Mouse (Mus musculus): Measurements from ENCODE around the gene Slc12a9. TPM values are rescaled to one million over a fixed set of nuclear protein-coding genes. Genes with fewer than 3 reads are reported as not detected.

Slc12a9 gene
- total RNA-seq (2021), result 10 to 100 TPM in 1 of 2 experiments, 1 to 10 TPM in 1; 8.2 to 10.3 TPM
- long read RNA-seq, experiment 1, transcript Slc12a9-201 (14 exons, 3,330 nt), result major isoform, 5 of 10 reads
- long read RNA-seq, experiment 1, partial matches to known transcripts, result 4 of 10 reads
- long read RNA-seq, experiment 1, other reads (novel, unspliced or antisense), result 1 of 10 reads
- long read RNA-seq, experiment 2, partial matches to known transcripts, result 5 of 11 reads
- long read RNA-seq, experiment 2, other reads (novel, unspliced or antisense), result 3 of 11 reads

- peak; percentile 88 to 95 for DNase-seq (ENCODE audit: low spot score in 2 of 2)
These were observed at the start of gene Slc12a9 for GRCm38 (mm10) chr5:137333512-137334174. Slc12a9 (minus strand) TSS chr5:137333597.

DNA sequence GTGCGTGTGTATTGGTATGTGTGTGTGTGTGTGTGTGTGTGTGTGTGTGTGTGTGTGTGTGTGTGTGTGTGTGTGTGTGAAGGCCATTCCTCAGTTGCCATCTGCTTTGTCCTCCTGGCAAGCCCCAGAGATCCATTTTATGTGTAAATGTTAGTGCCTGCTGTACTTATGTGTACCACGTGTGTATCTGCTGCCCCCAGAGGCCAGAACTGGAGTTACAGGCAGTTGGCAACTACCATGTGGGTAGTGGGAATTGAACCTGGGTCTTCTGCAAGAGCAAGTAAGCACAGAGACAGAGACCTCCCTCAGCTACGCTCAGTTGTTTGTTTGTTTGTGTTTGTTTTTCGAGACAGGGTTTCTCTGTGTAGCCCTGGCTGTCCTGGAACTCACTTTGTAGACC is 47.8 kb upstream of the Slc12a9 start:
- DNase-seq (ENCODE audit: low spot score in 2 of 2), result peak in 1 of 2 experiments; percentile 47

DNA sequence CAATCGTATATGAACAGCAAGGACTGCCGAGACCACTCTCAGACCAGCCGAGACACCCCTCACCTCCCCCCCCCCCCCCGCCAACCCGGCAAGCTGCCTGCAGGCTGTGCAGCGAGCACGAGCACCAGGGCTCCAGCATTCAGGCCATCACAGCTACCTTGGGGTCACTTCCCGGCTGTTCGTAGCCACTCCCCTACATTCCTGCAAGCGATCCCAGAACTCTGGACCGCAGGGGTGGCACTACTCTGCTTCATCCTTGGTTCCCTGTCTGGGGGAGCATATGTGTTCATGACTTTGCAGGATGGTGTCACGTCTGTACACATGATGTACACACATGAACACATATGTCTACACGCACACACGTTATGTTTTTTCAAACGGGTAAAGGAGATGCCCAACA is 44.2 kb upstream of the Slc12a9 start:
- no peak for DNase-seq (ENCODE audit: low spot score in 2 of 2)

DNA sequence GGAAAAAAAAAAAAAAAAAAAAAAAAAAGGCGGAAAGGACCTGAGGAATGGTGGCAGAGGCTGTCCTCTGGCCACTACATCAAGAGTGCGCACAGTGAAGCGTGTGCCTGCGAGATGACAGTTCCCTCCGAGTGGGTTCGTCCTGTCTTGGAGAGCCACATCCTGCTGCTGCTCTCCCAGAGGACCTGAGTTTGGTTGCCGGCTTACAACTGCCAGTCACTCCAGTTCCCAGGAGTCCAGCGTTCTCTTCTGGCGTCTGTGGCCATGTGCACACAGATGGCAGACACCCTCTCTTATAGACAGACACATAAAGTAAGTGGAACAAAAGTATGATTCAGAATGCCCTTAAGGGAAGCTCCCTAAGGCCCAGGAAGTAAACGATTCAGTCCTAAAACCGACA is 43.8 kb upstream of the Slc12a9 start:
- DNase-seq (ENCODE audit: low spot score in 2 of 2), result no peak

- DNase-seq (ENCODE audit: low spot score in 2 of 2), result no peak
These were observed 43.3 kb upstream of the Slc12a9 start for GRCm38 (mm10) chr5:137376722-137377121.

DNA sequence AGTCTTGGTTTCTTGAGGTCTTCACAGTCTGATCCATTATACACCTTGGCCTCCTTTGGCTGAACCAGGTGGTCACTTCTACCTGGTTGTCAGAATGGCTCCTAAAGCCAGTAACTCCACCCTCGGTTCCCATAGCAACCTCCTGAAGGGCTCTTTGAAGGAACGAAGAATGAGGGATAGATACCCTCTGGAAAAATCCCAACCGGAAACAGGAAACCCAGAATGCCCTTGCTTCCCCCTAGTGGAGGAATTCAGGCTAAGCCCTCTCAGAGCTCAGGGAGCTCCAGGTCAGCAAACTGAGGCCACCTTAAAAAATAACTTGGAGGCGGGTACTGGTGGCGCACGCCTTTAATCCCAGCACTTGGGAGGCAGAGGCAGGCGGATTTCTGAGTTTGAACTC is 42.8 kb upstream of the Slc12a9 start:
- DNase-seq (ENCODE audit: low spot score in 2 of 2), result no peak

DNA sequence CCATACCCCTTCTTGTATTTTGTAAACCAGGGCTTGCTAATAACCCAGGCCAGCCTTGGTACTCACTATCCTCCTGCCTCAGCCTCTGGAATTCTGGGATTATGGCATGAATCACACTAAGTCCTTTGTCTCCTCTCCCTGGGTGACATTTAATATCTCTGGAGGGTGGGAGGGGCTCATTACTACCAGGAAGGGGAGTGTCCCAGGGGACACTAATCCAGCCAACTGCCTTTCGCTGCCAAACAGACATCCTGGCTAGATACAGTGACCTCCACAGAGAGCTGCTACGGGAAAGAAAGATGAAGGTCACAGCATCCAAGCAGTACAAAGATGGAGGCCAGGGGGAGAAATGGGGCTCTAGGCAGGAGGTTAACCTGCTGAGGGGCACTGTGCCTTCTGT is 42.2 kb upstream of the Slc12a9 start:
- no peak for DNase-seq (ENCODE audit: low spot score in 2 of 2)

DNA sequence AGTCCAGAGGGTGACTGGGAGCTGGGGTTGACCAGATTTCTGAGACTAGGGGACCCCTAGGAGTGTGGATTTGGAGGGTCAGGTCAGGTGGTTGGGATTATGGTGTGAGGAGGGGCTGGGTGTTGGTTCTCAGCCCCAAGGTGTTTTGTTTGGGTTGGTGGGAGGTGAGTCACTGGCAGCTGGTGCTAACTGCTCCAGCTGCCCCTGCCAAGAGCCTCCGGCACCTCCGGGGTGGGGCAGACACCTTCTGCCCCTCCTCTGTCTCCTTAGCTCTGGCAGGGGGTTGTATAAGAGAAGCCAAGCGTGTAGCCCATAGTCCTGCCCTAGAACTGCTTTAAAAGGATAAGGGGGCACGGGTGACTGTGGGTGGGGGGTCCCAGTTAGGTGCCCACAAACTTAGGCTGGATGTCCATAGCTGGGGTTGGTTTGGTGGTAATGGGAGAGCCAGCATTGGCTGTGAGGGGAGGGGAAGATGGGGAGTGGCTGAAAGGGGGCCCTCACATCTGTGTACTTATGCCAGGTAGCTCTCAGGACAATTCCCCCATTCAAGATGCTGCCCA is 41.2 kb upstream of the Slc12a9 start:
- DNase-seq (ENCODE audit: low spot score in 2 of 2), result no peak

DNA sequence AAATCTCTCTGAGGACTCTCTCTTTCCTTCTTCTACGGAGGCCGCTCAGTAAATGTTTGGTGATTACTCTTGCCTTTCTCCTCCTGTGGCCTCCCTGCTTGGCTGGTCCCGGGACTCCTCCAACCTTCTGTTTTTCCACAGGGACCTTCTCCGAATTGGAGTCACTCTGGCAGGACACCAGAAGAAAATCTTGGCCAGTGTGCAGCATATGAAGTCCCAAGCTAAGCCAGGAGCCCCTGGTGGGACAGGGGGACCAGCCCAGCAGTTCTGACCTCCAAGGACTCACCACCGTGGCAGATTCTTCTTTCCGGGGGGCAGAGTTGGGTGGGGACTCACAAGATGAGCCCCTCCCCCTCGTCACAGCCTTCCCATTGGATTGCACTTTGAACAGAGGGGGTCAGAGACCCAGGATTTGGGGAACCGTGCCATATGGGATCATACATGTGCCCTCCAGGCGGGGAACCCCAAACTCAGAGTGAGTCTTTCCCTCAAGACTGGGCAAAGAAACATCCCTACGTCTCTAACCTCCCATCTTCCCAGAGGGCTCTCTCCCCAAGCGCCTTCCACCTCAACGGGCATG is 40.1 kb upstream of the Slc12a9 start:
- no peak for DNase-seq (ENCODE audit: low spot score in 2 of 2)

DNA sequence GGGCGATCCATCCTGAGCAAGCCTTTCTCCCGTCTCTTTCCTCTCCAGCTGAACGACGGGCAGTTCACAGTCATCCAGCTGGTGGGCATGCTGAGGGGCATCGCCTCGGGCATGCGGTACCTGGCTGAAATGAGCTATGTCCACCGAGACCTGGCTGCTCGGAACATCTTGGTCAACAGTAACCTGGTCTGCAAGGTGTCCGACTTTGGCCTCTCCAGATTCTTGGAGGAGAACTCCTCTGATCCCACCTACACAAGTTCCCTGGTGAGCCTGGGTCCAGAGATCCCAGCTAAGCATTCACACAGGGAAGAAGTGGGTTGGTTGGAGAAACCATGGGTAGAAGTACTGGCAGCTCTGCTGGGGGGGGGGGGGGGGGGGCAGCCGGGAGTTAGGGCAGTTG is 36.3 kb upstream of the Slc12a9 start:
- no peak for DNase-seq (ENCODE audit: low spot score in 2 of 2)

DNA sequence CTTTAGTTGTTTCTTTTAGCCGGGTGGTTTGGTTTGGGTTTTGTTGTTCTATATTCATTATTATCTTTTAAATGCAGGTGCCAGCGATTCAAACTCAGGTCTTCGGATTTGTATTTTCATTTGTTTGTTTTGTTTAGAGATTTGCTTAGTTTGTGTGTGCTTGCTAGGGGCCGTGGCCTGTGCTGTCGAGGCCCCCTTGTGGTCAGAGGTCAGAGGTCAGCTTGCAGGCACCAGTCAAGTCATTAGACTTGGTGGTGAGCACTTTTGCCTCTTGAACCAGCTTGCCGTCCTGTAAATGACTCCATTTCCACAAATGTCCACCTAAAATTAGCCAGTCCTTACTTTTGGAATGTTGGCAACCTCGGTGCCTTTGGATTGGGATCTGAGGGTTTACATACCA is 25.0 kb upstream of the Slc12a9 start:
- no peak for DNase-seq (ENCODE audit: low spot score in 2 of 2)

- DNase-seq (ENCODE audit: low spot score in 2 of 2), result no peak
These were observed 20.7 kb upstream of the Slc12a9 start for GRCm38 (mm10) chr5:137354091-137354490.

DNA sequence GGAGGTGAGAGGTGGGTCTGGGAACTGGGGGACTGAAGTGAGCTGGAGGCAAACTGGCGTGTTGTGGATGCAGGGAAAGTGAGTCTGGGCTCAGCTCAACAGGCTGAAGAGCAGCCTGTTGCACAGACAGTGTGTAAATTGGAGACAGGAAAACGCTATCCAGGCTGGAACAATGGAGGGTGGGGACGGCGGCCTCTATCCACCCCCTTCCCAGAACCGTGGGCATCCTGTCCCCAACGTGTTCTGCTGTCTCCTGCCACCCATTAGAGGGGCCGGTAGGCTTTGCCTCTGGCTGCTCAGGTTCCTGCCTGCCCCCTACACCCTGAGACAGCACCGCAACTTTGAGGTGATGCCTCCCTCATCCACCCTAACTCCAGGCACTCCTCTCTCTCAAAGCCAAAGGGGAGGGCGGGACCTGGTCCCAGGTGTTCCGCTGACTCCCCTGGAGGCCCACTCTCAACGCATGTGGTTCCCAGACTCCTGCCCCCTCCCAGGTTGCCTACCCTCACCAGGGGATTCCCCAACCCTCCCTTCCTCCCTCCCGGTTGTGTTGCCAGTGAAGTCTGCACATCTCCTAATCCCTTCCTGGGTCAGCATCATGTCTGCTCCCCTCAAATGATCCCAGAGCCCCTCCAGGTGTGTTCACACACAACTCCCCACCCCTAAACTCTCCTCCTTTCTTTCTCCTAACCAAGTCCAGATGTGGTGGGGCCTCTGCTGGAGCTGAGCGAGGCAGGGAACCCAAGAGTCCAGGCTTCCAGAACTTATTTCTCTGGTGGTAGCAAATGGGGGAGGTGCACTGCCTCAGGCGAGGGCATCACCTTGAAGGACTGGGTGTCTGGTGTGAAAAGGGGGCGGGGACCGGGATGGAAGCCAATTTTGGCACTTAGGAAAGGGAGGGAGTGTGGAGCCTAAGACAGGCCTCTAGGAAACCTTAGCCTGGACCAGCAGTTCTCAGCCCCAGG is 18.9 kb upstream of the Slc12a9 start:
- DNase-seq (ENCODE audit: low spot score in 2 of 2), result peak in 1 of 2 experiments; percentile 24

- no peak for DNase-seq (ENCODE audit: low spot score in 2 of 2)
These were observed 18.0 kb upstream of the Slc12a9 start for GRCm38 (mm10) chr5:137351394-137351793.

DNA sequence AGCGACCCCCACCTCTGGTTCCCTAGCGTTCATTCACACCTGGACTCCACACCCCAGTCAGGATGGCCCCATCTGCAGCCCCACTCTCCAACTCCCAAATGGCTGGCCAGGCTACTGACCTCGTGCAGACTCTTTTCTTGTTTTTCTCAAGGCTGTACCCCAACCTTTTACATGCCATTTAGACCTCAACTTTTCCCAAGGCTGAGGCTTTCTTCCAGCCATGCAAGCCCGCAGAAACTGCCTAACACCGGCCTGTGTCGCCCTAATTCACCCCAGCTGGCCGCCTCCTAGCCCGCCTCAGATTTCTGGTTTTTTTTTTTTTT is 17.6 kb upstream of the Slc12a9 start:
- no peak for DNase-seq (ENCODE audit: low spot score in 2 of 2)

DNA sequence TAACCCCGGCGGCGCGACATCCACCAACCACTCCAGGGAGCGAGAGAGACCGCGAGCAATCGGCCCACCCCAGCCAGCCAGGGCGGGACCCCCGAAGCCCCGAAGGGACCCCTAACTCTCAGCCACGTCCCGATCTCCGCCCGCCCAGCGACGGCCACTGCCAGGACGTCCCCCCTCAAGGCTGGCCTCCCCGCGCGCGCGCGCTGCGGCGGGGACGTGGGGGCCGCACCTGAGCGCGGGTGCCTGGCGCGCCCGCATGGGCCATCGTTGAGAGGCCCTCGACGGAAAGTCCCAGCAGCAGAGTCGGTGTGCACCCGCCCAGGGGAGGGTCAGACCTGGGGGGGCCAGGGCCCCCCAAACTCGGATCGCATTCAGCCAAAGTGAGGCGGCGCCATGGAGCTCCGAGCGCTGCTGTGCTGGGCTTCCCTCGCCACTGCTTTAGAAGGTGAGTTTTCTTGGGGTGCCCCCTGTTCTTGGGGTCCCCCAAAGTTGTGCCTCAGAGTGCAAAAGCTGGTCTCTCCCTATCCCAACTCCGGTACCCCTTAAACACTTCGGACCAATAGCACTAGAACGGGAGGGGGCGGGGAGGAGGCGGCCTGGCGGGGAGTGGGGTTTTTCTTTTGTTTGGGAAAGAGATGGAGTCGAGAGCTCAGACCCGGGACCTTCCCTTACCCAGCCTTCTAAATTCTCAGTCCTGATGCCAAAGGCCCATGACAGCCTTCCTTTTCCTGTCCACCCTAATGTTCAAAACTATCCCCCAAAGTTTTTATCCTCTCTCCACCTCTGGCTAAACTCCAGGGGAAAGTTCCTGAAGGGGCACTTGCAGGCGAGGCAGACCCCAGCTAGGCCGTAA is 17.0 kb upstream of the Slc12a9 start:
- DNase-seq (ENCODE audit: low spot score in 2 of 2), result no peak

DNA sequence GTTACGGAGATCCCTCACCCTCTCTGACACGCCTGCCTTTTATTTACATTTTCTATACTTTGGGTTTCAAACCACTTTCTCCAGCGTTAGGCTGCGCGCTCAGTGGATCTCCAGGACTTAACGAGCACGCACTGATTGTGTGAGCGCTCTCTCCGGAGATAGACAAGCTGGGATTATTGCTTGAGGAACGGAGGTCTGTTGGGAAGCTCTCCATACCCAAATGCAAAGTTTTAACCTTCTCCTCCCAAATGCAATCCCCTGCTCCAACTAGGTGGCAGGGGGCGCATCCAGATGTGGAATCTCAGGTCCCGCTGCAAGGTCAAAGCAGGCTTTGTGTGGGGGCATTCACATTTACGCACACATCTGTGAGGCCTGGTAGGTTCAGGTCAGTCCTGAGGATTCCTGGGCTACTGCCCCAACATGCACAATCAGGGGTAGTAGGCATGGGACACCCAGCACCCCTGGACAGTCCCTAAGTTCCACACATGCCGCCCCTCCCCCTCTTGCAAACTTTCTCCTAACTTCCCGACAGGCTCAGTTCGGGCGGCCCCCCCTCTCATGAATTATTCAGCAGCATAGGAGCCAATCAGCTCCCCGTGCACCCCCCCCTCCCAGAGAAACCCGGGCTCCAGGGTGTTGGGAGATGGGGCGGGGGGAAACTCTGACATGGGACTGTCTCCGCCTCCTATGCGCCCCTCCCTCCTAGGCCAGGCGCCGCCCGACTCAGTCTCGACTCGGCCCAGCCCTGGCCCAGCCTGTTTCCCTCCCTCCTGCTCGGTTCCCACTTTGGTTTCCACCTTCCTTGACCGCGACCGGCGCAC is 16.2 kb upstream of the Slc12a9 start, which contains the start of gene Ephb4:
Gene Ephb4 (plus strand): TSS at position 726 of the 821 bp plus-strand sequence.
- peak; percentile 82 to 92 for DNase-seq (ENCODE audit: low spot score in 2 of 2)

DNA sequence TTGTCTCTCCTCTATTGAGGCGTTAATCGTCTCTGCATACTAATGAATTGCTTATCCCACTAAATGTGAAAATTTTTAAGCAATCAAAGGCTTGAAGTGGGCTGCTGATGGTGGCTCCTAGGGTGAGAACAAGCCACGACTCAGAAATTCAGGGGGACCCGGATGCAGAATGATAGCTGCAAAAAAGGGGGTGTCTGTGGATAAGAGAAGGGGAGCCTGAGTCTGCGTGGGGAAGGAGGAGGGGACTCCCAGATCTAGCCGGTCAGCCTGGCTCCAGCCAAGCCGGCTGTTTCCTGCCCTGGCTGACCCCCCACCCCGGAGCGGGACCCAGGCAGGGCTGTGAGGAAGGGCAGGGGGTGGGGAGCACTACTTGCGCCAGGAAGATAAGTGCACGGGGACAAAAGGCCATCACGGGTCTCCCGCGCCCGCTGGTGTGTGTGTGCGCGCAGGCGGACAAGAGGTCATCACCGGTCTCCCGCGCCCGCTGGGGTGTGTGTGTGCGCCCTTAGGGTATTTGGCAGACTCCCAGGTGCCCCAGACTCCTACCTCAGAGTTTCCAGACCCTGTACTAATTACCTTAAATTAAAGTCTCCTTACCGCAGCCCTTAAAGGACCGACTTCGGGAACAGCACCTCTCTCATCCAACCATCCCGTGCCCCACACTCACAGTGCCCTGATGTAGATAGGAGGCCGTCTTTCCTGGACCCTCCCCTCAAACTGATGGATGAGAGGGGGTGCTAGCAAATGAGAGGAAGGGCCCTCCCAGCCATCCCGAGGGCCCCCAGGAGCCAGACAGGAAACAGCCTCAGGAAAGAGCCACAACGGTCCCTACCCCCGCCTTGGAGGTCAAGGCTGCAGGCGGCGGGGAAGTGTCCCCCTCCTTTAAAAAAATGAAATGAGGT is 15.3 kb upstream of the Slc12a9 start:
- DNase-seq (ENCODE audit: low spot score in 2 of 2), result peak in 1 of 2 experiments; percentile 44

Measured in gastrocnemius, postnatal 4 days (tissue).